Mouse (Mus musculus) Patski (cell line): ENCODE measurements around the gene Ogfod2. TPM values are rescaled to one million over a fixed set of nuclear protein-coding genes. Genes with fewer than 3 reads are reported as not detected.

ENCODE experiments used
- ATAC-seq: fragments of 100-300 bp; one replicate; pipeline ENCODE4 v1.8.0; 2021
- CTCF ChIA-PET: fragments of 350-600 bp; sonication (Branson Sonifier 250); formaldehyde crosslinking; loops from one replicate; lab custom pipeline; 2022; ENCODE audit warnings: inconsistent platforms; lab: Charles Lee
- POLR2A ChIA-PET: fragments of 350-600 bp; sonication (Branson Sonifier 250); formaldehyde crosslinking; loops from one replicate; lab custom pipeline; 2022; ENCODE audit warnings: antibody characterized with exemption, inconsistent platforms; lab: Charles Lee
- DNase-seq: peaks from one replicate; pipeline ENCODE4 v3.0.0-alpha.2; 2011; ENCODE audit warnings: low read depth, low spot score
- H3K27me3 ChIP-seq: fragments of 371-371 bp; one replicate; pipeline ENCODE4 v1.5.1; 2021
- CTCF ChIP-seq: fragments of 100-300 bp; IDR thresholded peaks from one replicate; pipeline ENCODE4 v1.5.1; 2021
- in situ Hi-C: fragments of 300-500 bp; cut with MboI; formaldehyde crosslinking; loops from 3 replicates; pipeline ENCODE4 v1.11.1; 2018; ENCODE audit warnings: low pct_unique_long_range_greater_than_20kb, mixed read lengths
- polyA plus RNA-seq: library from polyadenylated mRNA; unstranded; gene quantifications from one replicate; pipeline ENCODE4 v1.2.3, GENCODE M21; 2021

Gene Ogfod2
- polyA plus RNA-seq, 1 experiment from 2014 or later, result 45.4 TPM

DNA sequence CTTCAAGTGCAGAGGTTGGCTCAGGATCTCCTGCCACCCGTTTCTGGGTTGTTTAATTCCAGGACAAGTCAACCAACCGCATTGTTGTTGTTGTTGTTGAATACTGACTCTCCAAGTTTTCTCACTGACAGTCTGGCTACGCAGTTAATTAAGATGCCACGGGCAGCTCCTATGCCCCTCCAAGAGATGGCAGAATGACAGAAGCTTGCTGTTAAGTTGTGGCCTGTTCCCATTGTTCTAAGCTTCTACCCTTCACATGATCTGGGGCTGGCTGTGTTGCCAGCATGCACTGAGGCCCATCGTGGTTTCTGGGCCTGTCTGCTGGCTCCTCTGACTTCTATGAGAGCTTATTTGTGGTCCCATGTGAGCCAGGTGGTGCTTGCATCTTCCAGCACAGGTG lies 22.2 kb downstream of the Ogfod2 start:
- DNase-seq, result no peak
- TF ChIP-seq CTCF, result no peak
- no peaks in the 10 kb centered on the region for H3K27me3 ChIP-seq
- CTCF ChIA-PET, result no interaction called here
- in situ Hi-C loops, result no loop called here
- ATAC-seq, result no peak
- POLR2A ChIA-PET, result no interaction called here

DNA sequence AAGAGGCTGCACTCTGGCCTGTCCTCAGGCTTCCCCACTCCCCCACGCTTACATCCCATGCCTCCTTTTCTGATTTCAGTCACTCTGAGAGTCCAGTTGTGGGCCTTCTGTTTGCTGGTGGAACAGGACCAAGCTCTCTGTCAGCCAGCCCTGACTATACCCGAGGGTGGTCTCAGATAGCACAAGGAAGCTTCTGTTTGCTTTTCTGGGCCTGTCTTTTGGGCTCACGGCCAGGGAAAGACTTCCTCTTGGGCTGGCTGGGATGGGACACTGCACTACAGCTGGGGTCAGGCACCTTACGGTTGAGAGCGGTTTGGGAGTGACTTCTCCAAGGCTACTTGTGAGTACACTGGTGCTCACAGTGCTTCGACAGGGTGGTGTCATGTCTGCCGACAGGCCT lies 26.0 kb downstream of the Ogfod2 start:
- in situ Hi-C loops, result no loop called here
- H3K27me3 ChIP-seq, result no peaks in the 10 kb centered on the region
- DNase-seq (no peak), ATAC-seq (no peak)
- CTCF ChIA-PET, result no interaction called here
- POLR2A ChIA-PET, result no interaction called here
- TF ChIP-seq CTCF, result no peak

GRCm38 (mm10) chr5:124149028-124149427 lies 36.9 kb downstream of the Ogfod2 start:
- TF ChIP-seq CTCF, result no peak
- DNase-seq, result no peak
- in situ Hi-C loops, result no loop called here
- POLR2A ChIA-PET, result interaction anchor here (0.6 kb wide), 1 partner anchor 11 kb away, joined by 4 read pairs; no protein-coding TSS in a partner anchor
- no peak for ATAC-seq
- no peaks in the 10 kb centered on the region for H3K27me3 ChIP-seq
- CTCF ChIA-PET, result interaction anchor here (1.0 kb wide), 1 partner anchor 14 kb away, joined by 3 read pairs; no protein-coding TSS in a partner anchor

- DNase-seq (no peak), ATAC-seq (no peak)
- POLR2A ChIA-PET, result no interaction called here
- no peaks in the 10 kb centered on the region for H3K27me3 ChIP-seq
- TF ChIP-seq CTCF, result no peak
- CTCF ChIA-PET, result no interaction called here
- in situ Hi-C loops, result no loop called here
Observed at GRCm38 (mm10) chr5:124150895-124151294, 38.8 kb downstream of the Ogfod2 start.

DNA sequence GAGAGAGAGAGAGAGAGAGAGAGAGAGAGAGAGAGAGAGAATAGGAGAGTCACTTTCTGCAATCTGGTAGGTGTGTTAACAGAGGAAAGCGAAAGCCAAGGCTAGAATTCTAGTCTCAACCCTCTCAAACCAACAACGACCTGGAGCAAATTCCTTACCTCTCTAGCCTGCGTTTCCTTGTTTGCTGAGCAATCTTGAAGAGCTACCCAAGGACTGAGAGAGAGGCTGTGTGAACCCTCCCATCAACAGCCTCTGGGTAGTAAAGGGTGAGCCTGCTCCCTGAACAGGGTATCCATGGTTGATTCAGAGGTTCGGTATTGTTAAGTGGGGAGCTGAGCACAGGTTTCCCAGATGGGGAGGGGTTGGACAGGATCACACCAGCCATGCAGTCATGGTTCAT lies 40.6 kb downstream of the Ogfod2 start:
- in situ Hi-C loops, result no loop called here
- no peak for DNase-seq
- no peak for TF ChIP-seq CTCF
- H3K27me3 ChIP-seq, result no peaks in the 10 kb centered on the region
- ATAC-seq, result no peak
- CTCF ChIA-PET, result interaction anchor here (0.8 kb wide), 1 partner anchor 10 kb away, joined by 3 read pairs; no protein-coding TSS in a partner anchor
- POLR2A ChIA-PET, result no interaction called here

GRCm38 (mm10) chr5:124155943-124156342 lies 43.8 kb downstream of the Ogfod2 start:
- no peak for ATAC-seq

DNA sequence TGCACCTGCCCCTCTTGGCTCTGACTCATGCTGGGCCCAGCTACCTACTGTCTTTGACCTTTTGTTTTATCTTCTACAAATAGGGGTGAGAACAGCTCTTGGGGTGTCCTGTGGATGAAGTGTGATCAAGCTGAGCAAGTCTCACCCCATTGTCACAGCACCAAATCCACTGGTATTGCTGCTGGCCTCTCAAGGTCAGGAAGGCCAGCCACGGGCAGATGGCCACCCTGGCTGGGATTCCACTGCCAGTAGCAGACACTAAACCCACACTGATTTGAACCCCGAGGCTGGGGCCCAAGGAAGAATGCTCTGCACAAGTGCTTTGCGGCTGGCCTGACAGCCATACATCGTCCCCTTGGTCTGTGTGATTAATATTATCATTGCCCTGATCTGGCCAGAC lies 46.2 kb downstream of the Ogfod2 start:
- CTCF ChIA-PET, result interaction anchor here (1.6 kb wide), 1 partner anchor 103 kb away, joined by 3 read pairs; no protein-coding TSS in a partner anchor
- H3K27me3 ChIP-seq, result no peaks in the 10 kb centered on the region

More at GRCm38 (mm10) chr5:124155943-124156342, 43.8 kb downstream of the Ogfod2 start:
- no peak for TF ChIP-seq CTCF
- POLR2A ChIA-PET, result no interaction called here
- H3K27me3 ChIP-seq, result no peaks in the 10 kb centered on the region
- no peak for DNase-seq
- in situ Hi-C loops, result no loop called here
- CTCF ChIA-PET, result no interaction called here

DNA sequence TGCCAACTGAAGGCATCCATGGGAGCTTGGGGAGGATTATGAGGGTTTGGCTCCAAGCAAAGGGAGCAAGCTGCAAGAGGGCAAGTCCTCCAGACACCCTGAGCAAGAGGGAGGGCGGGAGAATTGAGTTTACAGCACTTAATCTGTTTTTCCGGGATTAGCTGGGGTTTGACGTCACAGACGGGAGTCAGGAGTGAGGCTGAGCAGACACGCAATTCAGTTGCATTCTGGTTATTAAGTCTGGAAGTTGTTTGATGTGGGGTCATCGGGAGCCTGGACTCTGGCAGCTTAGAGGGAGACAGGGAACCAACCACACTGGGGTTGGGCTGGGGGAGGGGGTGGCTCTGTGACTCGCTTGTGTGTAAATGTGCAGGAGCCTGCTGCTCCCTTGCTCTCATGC lies 47.4 kb downstream of the Ogfod2 start:
- ChIA-PET POLR2A (interaction anchor here (0.5 kb wide), 1 partner anchor 166 kb away, joined by 3 read pairs; no protein-coding TSS in a partner anchor), CTCF (interaction anchor here (1.6 kb wide), 1 partner anchor 101 kb away, joined by 3 read pairs; no protein-coding TSS in a partner anchor)
- no peak for DNase-seq
- in situ Hi-C loops, result no loop called here
- ATAC-seq, result no peak
- H3K27me3 ChIP-seq, result no peaks in the 10 kb centered on the region
- no peak for TF ChIP-seq CTCF

More for the DNA sequence above, 46.2 kb downstream of the Ogfod2 start:
- in situ Hi-C loops, result no loop called here
- no peak for DNase-seq
- TF ChIP-seq CTCF, result no peak
- no peak for ATAC-seq
- POLR2A ChIA-PET, result interaction anchor here (0.7 kb wide), 1 partner anchor 255 kb away, joined by 6 read pairs; no protein-coding TSS in a partner anchor

GRCm38 (mm10) chr5:124161831-124162230 lies 49.7 kb downstream of the Ogfod2 start:
- ChIA-PET CTCF (interaction anchor here (0.9 to 5.2 kb wide), 11 partner anchors 16 to 248 kb away, joined by 3 to 30 read pairs (median 5); partner anchors contain the start of gene Pitpnm2), POLR2A (interaction anchor here (1.3 kb wide), 1 partner anchor 125 kb away, joined by 3 read pairs; no protein-coding TSS in a partner anchor)
- ATAC-seq (no peak), DNase-seq (no peak)
- no peak for TF ChIP-seq CTCF
- in situ Hi-C loops, result loop anchor here (5.0 kb wide), 1 partner anchor 95 kb away; no protein-coding TSS in a partner anchor
- no peaks in the 10 kb centered on the region for H3K27me3 ChIP-seq

DNA sequence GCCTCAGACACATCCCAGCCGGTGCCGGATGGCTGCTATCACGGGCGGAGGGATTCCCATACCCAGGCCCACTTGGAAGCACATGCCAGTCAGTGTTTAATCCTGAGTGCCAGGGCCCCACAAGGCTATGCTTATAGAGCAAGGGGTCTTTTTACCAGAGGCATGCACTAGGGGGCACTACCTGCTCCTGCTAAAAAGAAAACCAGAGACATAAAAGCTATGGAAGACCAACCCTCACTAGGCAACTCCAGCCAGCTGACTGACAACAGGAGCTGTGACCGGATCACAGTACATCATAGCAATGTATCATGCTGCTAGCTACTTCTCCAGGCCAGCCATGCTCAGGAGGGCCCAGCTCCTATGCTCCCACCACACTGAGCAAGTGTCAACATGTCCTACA lies 50.5 kb downstream of the Ogfod2 start:
- H3K27me3 ChIP-seq, result no peaks in the 10 kb centered on the region
- ChIA-PET POLR2A (interaction anchor here (0.9 to 1.3 kb wide), 2 partner anchors 122 to 124 kb away, joined by 3 read pairs; no protein-coding TSS in a partner anchor), CTCF (interaction anchor here (0.6 to 5.2 kb wide), 23 partner anchors 9 to 248 kb away, joined by 3 to 30 read pairs (median 4); partner anchors contain the start of gene Pitpnm2)
- no peak for DNase-seq
- no peak for TF ChIP-seq CTCF
- no peak for ATAC-seq
- in situ Hi-C loops, result loop anchor here (5.0 kb wide), 1 partner anchor 95 kb away; no protein-coding TSS in a partner anchor

- no peak for TF ChIP-seq CTCF
- POLR2A ChIA-PET, result interaction anchor here (0.9 kb wide), 1 partner anchor 121 kb away, joined by 3 read pairs; no protein-coding TSS in a partner anchor
- in situ Hi-C loops, result loop anchor here (5.0 kb wide), 1 partner anchor 94 kb away; no protein-coding TSS in a partner anchor
- H3K27me3 ChIP-seq, result no peaks in the 10 kb centered on the region
- ATAC-seq (no peak), DNase-seq (no peak)
- CTCF ChIA-PET, result interaction anchor here (0.9 to 5.2 kb wide), 8 partner anchors 15 to 131 kb away, joined by 4 to 28 read pairs (median 4); no protein-coding TSS in a partner anchor
Observed at GRCm38 (mm10) chr5:124163445-124163844, 51.3 kb downstream of the Ogfod2 start.

Other genes with a start within 250 kb of the Ogfod2 start
- not detected for gene Hcar2, start 246.8 kb upstream of the Ogfod2 start, polyA plus RNA-seq
- gene Hcar1, start 232.3 kb upstream of the Ogfod2 start, polyA plus RNA-seq, result not detected
- gene Denr, start 205.1 kb upstream of the Ogfod2 start, polyA plus RNA-seq, result 117 TPM
- gene Gm43518, start 184.9 kb upstream of the Ogfod2 start, polyA plus RNA-seq, result 0.68 TPM
- 6.7 TPM for gene Ccdc62, start 181.6 kb upstream of the Ogfod2 start, polyA plus RNA-seq
- gene Hip1r, start 138.7 kb upstream of the Ogfod2 start, polyA plus RNA-seq, result 62.0 TPM
- 25.5 TPM for gene Vps37b, start 80.0 kb upstream of the Ogfod2 start, polyA plus RNA-seq
- 5.3 TPM for gene Abcb9, start 16.5 kb upstream of the Ogfod2 start, polyA plus RNA-seq
- 89.3 TPM for gene Arl6ip4, start 3.8 kb downstream of the Ogfod2 start, polyA plus RNA-seq
- 33.3 TPM for gene Pitpnm2, start 137.5 kb downstream of the Ogfod2 start, polyA plus RNA-seq
- 14.0 TPM for gene Mphosph9, start 215.7 kb downstream of the Ogfod2 start, polyA plus RNA-seq
- gene 2810006K23Rik, start 215.8 kb downstream of the Ogfod2 start, polyA plus RNA-seq, result 17.0 TPM